Mouse (Mus musculus) forebrain, embryonic 16.5 days (tissue): ENCODE data around the gene Mapk8ip2. TPM values are rescaled to one million over a fixed set of nuclear protein-coding genes. Genes with fewer than 3 reads are reported as not detected.
A peak's percentile ranks its signal among the peaks of the same experiment; 100 is the strongest.

Experiments used
- ATAC-seq: fragments of 200-750 bp; cut with Nextera tagmentation; 2 replicates; pipeline ENCODE4 v1.8.0; 2017; ENCODE audit warnings: mild to moderate bottlenecking, moderate library complexity
- H3K27ac ChIP-seq: fragments of 300-500 bp; sonication (generic); 2 replicates; pipeline ENCODE4 v1.5.1; 2014; ENCODE audit warnings: low read length, control low read depth
- H3K27me3 ChIP-seq: fragments of 300-500 bp; sonication (generic); replicated peaks from 2 replicates; pipeline ENCODE4 v1.6.1; 2014; ENCODE audit warnings: low read length; ENCODE audit not compliant: control insufficient read depth, insufficient read depth
- H3K36me3 ChIP-seq: fragments of 300-500 bp; sonication (generic); 2 replicates; pipeline ENCODE4 v1.6.1; 2014; ENCODE audit not compliant: control insufficient read depth, insufficient read depth
- H3K4me1 ChIP-seq: fragments of 300-500 bp; sonication (generic); replicated peaks from 2 replicates; pipeline ENCODE4 v1.6.1; 2014; ENCODE audit warnings: low read length; ENCODE audit not compliant: control insufficient read depth, insufficient read depth
- H3K4me2 ChIP-seq: fragments of 300-500 bp; sonication (generic); 2 replicates; pipeline ENCODE4 v1.6.1; 2014; ENCODE audit warnings: mild to moderate bottlenecking, low read length, control low read depth
- H3K4me3 ChIP-seq: fragments of 300-500 bp; sonication (generic); replicated peaks from 2 replicates; pipeline ENCODE4 v1.5.1; 2014; ENCODE audit warnings: mild to moderate bottlenecking, low read length, control low read depth
- H3K9ac ChIP-seq: fragments of 300-500 bp; sonication (generic); replicated peaks from 2 replicates; pipeline ENCODE4 v1.6.1; 2014; ENCODE audit warnings: low read depth, low read length, control low read depth
- H3K9me3 ChIP-seq: fragments of 300-500 bp; sonication (generic); 2 replicates; pipeline ENCODE4 v1.6.1; 2016; ENCODE audit warnings: low read length; ENCODE audit not compliant: control insufficient read depth
- WGBS: fragments of 180-500 bp; shearing (Covaris S2); extraction: QIAGEN DNeasy Blood & Tissue Kit; methylation state at CpG from one replicate; pipeline ENCODE4 v1.1.7; 2014; 5-methylcytosine and 5-hydroxymethylcytosine counted together
- polyA plus RNA-seq: library from polyadenylated mRNA; unstranded; fragments of >200 nt; fragmentation: Nextera tagmentation; extraction: Ambion mirVana; gene quantifications from 2 replicates; pipeline ENCODE4 v1.2.1, GENCODE M21; 2015

Gene Mapk8ip2
- polyA plus RNA-seq, 1 experiment from 2014 or later: 81.9 TPM

DNA sequence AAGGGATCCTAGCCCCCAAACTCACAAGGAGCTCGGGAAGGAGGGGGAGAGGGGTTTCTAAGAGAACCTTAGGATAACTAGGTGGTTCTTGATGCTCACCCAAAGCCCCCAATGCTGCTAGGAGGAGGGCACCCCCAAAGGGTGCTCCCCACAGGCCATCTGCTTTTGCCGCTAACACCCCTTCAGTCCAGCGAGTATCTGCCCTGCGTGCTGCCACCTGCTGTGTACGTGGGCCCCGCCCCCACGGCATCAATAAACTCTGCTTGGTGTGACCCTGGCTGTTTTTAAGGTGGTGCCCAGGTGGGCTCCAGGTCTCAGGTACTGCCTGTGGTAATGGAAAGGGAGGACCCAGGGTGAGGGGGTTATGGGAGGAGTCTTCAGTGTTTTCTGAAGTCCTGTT is 8.5 kb downstream of the Mapk8ip2 start:
- Histone ChIP-seq H3K36me3 (peaks cover 36% of the 10 kb centered on the region), H3K4me1 (no peaks in the 10 kb centered on the region), H3K4me3 (no peak overlapping the region), H3K9ac (no peak overlapping the region), H3K27ac (no peak overlapping the region), H3K9me3 (no peaks in the 10 kb centered on the region), H3K27me3 (no peaks in the 10 kb centered on the region), H3K4me2 (no peak overlapping the region)
- 87% methylated on average over 7 of the region's 7 CpGs for WGBS
- ATAC-seq: no peak

DNA sequence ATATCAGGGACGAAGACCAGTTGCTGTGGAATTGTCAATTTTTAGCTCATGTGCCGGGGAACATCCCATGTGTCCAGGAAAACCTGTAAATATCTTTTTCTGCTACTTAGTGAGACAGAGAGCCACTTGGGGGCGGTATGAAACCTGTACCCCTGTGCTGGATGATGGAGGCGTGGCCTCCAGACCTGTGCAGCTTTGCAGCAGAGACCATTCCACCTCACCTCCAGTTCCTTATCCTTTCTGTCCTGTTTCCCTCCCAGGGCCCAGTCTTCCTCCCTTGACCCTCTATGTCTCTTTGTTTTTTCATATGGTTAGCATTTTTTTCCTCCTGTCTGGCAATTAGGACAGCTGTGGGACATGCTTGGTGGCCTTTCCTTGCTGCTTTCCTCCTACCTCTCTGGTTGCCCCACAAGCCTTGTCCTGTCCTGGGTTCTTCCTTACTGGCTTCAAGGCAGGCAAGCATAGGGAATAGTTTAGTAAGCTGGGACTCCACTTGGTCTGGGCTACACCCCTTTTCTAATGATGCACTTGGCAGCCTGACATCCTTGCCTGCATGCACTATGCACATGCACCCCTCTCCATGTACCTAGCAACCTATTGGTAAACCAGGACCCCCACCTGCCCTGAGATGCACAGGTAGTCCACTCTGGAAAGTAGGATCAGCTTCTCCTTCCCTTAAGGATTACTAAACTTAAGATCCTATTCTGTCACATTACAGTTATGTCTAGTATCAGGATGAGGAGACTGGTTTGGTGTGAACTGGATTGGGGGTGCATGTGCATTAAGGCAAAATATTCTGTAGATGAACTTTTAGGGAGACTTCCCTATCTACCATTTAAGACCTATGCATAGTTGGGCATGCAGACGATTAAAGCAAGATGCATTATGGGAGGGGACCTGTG is 9.9 kb downstream of the Mapk8ip2 start:
- 65% methylated on average over 5 of the region's 5 CpGs for WGBS
- no peaks in the 10 kb centered on the region for H3K27me3 ChIP-seq
- no peak overlapping the region for H3K27ac ChIP-seq
- no peak overlapping the region for H3K4me3 ChIP-seq
- H3K4me1 ChIP-seq: no peaks in the 10 kb centered on the region
- peaks cover 30% of the 10 kb centered on the region for H3K36me3 ChIP-seq
- H3K4me2 ChIP-seq: no peak overlapping the region
- no peak overlapping the region for H3K9ac ChIP-seq
- no peak for ATAC-seq
- no peaks in the 10 kb centered on the region for H3K9me3 ChIP-seq

- ATAC-seq: no peak
- Histone ChIP-seq H3K27me3 (no peaks in the 10 kb centered on the region), H3K4me2 (no peak overlapping the region), H3K36me3 (peaks cover 19% of the 10 kb centered on the region), H3K27ac (no peak overlapping the region), H3K9ac (no peak overlapping the region), H3K4me1 (no peaks in the 10 kb centered on the region), H3K9me3 (no peaks in the 10 kb centered on the region), H3K4me3 (no peak overlapping the region)
- 4% methylated on average over 1 of the region's 1 CpGs for WGBS
Observed at GRCm38 (mm10) chr15:89465052-89465451, 11.3 kb downstream of the Mapk8ip2 start.

DNA sequence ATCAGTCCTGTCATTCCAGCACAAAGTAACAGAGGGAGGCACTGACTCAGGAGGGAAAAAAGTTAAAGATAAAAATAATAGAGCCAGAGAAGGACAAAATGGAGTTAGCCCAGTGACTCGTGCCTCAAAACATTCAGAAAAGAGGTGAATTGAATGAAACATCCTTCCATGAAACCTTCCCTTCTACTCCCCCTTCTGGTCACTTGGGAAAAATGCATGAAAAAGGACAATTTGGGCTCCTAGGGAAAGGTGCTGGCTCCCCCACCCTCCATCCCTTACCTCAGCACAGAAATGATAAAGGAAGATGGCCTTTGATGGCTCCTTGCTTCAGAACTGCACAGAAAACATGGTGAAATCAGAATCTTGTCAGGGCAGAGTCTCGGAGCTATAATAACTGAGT is 14.9 kb downstream of the Mapk8ip2 start:
- 35% methylated on average over 2 of the region's 2 CpGs for WGBS
- Histone ChIP-seq H3K4me1 (no peaks in the 10 kb centered on the region), H3K4me2 (no peak overlapping the region), H3K27me3 (no peaks in the 10 kb centered on the region), H3K9me3 (no peaks in the 10 kb centered on the region), H3K27ac (no peak overlapping the region), H3K36me3 (no peaks in the 10 kb centered on the region), H3K9ac (no peak overlapping the region), H3K4me3 (no peak overlapping the region)
- no peak for ATAC-seq

GRCm38 (mm10) chr15:89471476-89471875 is 17.8 kb downstream of the Mapk8ip2 start:
- Histone ChIP-seq H3K4me1 (peaks cover 11% of the 10 kb centered on the region), H3K4me3 (no peak overlapping the region), H3K9ac (no peak overlapping the region), H3K27ac (no peak overlapping the region), H3K36me3 (no peaks in the 10 kb centered on the region), H3K4me2 (no peak overlapping the region), H3K9me3 (no peaks in the 10 kb centered on the region), H3K27me3 (no peaks in the 10 kb centered on the region)
- 88% methylated on average over 4 of the region's 4 CpGs for WGBS
- ATAC-seq: no peak

- Histone ChIP-seq H3K36me3 (no peaks in the 10 kb centered on the region), H3K4me2 (no peak overlapping the region), H3K4me3 (no peak overlapping the region), H3K9ac (no peak overlapping the region), H3K27me3 (no peaks in the 10 kb centered on the region), H3K4me1 (peaks cover 15% of the 10 kb centered on the region), H3K27ac (no peak overlapping the region), H3K9me3 (no peaks in the 10 kb centered on the region)
- WGBS: 85% methylated on average over 9 of the region's 9 CpGs
- no peak for ATAC-seq
Observed at GRCm38 (mm10) chr15:89473370-89473769, 19.7 kb downstream of the Mapk8ip2 start.

DNA sequence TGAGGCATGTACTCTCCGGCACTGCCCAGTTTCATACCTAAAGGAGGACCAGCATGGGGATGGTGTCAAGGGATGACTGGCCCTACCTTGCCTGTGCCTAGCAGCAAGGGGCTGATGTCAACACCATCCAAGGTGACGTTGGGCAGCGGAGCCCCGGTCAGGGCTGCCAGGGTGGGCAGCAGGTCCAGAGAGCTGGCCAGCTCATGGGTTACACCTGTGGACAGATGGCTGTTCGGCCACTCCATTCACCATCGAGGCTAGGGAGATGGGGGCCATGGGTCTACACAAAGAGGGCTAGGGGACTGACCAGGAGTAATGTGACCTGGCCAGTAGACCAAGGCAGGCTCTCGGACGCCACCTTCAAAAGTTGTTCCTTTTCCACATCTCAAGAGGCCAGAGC is 20.2 kb downstream of the Mapk8ip2 start:
- ATAC-seq: no peak
- Histone ChIP-seq H3K36me3 (no peaks in the 10 kb centered on the region), H3K4me3 (no peak overlapping the region), H3K27ac (no peak overlapping the region), H3K4me2 (no peak overlapping the region), H3K9me3 (no peaks in the 10 kb centered on the region), H3K4me1 (peaks cover 15% of the 10 kb centered on the region), H3K9ac (no peak overlapping the region), H3K27me3 (no peaks in the 10 kb centered on the region)
- WGBS: 98% methylated on average over 8 of the region's 8 CpGs

DNA sequence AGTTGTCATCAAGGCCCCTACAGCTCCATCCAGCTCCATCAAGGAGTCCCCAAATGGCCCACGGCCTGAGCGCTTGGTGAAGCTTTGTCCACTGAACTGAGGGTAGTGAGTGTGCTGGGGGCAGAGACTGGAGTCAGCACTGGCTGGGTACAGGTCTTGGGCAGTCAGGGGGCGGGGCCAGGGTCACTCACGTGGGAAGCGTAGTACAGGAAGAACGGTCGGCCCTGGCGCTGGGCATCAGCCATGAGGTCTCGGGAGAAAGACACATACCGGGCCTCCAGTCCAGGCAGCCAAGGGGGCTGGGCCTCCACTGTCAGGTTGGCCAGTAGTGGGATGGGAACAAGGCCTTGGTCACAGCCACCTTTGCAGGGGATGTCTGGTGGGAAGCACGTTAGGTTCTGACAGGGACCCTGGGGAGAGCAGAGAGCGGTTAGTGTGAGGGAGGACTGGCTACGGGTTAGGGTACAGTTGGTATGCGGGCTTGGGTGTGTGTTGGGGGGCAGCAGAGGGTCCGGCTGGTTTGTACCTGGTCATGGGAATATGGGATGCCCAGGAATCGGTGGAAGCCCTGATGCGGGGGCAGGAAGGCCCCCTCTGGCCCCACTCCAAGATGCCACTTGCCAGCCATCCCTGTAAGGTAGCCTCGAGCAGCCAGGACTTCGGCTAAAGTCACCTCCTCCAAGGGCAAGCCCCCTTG is 21.0 kb downstream of the Mapk8ip2 start:
- Histone ChIP-seq H3K9me3 (no peaks in the 10 kb centered on the region), H3K27me3 (no peaks in the 10 kb centered on the region), H3K4me3 (no peak overlapping the region), H3K27ac (no peak overlapping the region), H3K4me2 (no peak overlapping the region; the same call in 1 of the 2 replicates), H3K9ac (no peak overlapping the region), H3K36me3 (no peaks in the 10 kb centered on the region), H3K4me1 (peaks cover 15% of the 10 kb centered on the region)
- ATAC-seq: no peak
- 93% methylated on average over 19 of the region's 19 CpGs for WGBS

DNA sequence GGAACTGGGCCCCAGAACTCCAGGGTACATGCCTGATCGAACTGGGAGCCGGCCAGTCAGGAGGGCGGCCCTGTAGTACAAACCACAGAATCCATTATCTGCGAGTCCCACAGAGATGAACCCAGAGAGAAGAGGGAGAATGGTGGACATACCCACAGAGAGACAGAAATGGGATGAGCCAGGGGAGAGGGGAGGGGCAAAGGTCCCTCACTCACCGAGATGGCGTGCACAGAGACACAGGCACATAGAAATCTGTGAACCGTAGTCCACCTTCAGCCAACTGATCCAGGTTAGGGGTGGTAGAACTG is 21.5 kb downstream of the Mapk8ip2 start:
- H3K9me3 ChIP-seq: no peaks in the 10 kb centered on the region
- H3K4me3 ChIP-seq: peak overlapping the region; percentile 56
- no peaks in the 10 kb centered on the region for H3K36me3 ChIP-seq
- WGBS: 90% methylated on average over 7 of the region's 7 CpGs
- H3K4me1 ChIP-seq: peaks cover 15% of the 10 kb centered on the region
- no peak for ATAC-seq
- no peak overlapping the region for H3K27ac ChIP-seq
- H3K9ac ChIP-seq: peak overlapping the region; percentile 66
- peak overlapping the region; percentile 80 for H3K4me2 ChIP-seq
- H3K27me3 ChIP-seq: no peaks in the 10 kb centered on the region
